Mouse (Mus musculus) brain, embryonic 14.5 days (tissue): ENCODE results near the gene Nat8f2. TPM values are rescaled to one million over a fixed set of nuclear protein-coding genes. Genes with fewer than 3 reads are reported as not detected.

Experiments used
- DNase-seq: peaks from one replicate; pipeline ENCODE4 v3.0.0-alpha.2; 2011; ENCODE audit warnings: low read depth
- CTCF ChIP-seq: fragments of 200-500 bp; IDR thresholded peaks from 2 replicates; pipeline ENCODE4 v1.5.1; 2012; ENCODE audit warnings: inconsistent platforms, mild to moderate bottlenecking, moderate library complexity, borderline replicate concordance; ENCODE audit not compliant: insufficient read depth, insufficient read length; ENCODE audit errors: extremely low read depth
- POLR2A ChIP-seq: fragments of 200-500 bp; IDR thresholded peaks from 2 replicates; pipeline ENCODE4 v1.6.1; 2012; ENCODE audit warnings: mild to moderate bottlenecking, inconsistent platforms, borderline replicate concordance; ENCODE audit not compliant: poor library complexity, insufficient read depth, insufficient read length, severe bottlenecking; ENCODE audit errors: extremely low read depth
- polyA plus RNA-seq: library from polyadenylated mRNA; depleted of rRNA; stranded (reverse); fragments of >200 nt; gene quantifications from 2 replicates; pipeline ENCODE4 v1.2.3, GENCODE M21; 2012; rRNA removed

The Nat8f2 gene
- polyA plus RNA-seq, 1 experiment, result 0.10 TPM

DNA sequence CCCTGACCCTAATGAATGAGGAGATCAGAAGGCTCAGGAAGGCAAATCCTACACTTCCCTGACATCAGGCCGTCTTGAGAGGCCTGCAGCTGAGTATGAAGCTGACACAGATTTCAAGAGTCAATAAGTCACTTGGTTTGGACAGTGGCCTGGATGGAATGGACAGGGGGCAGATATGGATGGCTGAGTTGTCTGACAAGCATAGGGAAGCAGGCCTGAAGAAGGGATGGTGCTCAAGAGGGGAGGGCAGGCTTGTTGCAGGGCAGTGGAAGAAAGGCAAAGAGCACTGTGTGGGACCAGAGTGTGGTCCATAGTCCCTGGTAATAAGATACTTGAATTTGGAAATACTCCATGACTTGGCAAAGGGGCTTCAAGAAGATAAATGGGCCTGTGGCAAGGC is 39.5 kb downstream of the Nat8f2 start:
- no peak for DNase-seq
- TF ChIP-seq POLR2A, result no peak

GRCm38 (mm10) chr6:85825886-85826285 is 43.1 kb downstream of the Nat8f2 start:
- DNase-seq, result no peak
- no peak for TF ChIP-seq CTCF
- no peak for TF ChIP-seq POLR2A

- no peak for DNase-seq
- TF ChIP-seq CTCF (no peak), POLR2A (no peak)
Measured at GRCm38 (mm10) chr6:85823382-85824090, 45.4 kb downstream of the Nat8f2 start.

DNA sequence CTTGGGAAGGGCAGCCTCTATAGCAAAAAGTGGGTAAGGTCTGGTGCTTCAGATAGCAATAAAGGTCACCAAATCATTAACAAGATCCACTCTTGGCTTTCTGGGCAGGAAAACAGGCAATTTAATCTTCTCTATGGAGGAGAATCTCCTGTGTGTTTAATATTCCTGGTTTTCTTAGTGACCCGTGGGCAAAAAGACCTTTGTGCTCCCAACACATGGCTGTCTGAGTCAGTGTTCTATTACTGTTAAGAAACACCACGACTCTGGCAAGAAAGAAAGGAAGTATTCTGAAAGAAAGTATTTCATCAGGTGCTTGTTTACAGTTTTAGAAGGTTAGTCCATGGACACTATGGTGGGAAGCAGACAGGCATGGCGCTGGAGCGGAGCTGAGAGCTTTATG is 46.7 kb downstream of the Nat8f2 start:
- TF ChIP-seq CTCF, result no peak
- no peak for TF ChIP-seq POLR2A
- DNase-seq, result no peak

DNA sequence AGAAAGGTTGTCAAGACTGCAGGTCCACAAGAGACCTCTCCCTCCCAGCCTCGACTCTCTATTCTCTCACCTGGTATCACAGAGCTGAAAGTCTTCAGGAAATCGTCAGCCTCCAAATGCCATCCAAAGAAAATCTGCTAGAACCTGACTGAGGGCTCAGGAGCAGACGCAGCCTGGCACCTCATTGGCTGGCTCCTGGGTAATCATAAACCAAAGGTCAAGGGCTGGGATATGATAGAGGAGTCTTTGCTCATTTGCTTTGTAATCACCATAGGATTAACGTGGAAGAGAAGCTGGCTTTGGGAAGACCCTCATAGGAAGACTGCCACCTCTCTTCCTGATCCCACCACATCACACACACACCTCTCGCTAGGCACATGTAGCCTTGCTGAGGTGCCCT is 48.1 kb downstream of the Nat8f2 start, which contains the start of the genes Nat8f6 and Nat8f5:
TSS of gene Nat8f6 (minus strand) at position 118 of the 400 bp plus-strand sequence.
TSS of gene Nat8f5 (minus strand) at position 136 of the 400 bp plus-strand sequence.
- TF ChIP-seq CTCF, result no peak
- no peak for TF ChIP-seq POLR2A
- no peak for DNase-seq

DNA sequence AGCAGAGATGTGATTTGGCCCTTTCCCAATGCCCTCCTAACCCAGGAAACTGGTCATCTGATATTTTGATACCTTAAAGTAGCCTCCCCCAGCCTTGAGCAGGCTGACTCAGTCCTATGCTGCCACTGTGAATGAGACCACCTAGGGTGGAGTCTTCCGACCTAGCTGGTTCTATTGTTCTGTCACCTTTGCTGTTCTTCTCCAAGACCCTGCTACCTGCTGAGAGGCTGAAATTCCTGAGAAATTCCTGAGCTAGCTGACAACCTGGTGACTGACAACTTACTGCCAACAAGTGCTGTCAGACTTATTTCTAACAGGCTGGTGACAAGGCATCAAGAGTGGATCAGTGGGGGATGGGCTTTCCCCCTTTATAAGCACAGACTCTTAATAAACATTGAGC is 50.6 kb downstream of the Nat8f2 start:
- no peak for DNase-seq

More for the DNA sequence above, 50.6 kb downstream of the Nat8f2 start:
- TF ChIP-seq POLR2A (no peak), CTCF (no peak)

Other genes with a start within 250 kb of the Nat8f2 start
- not detected in 2 replicates for gene Nat8f7, start 156.0 kb downstream of the Nat8f2 start, polyA plus RNA-seq
- 0.08 TPM in 1 of 2 replicates, not detected in the other for gene Nat8f3, start 103.4 kb downstream of the Nat8f2 start, polyA plus RNA-seq
- 0.08 TPM in 1 of 2 replicates, not detected in the other for gene Nat8f6, start 48.2 kb downstream of the Nat8f2 start, polyA plus RNA-seq
- gene Nat8f5, start 48.2 kb downstream of the Nat8f2 start, polyA plus RNA-seq, result not detected in 2 replicates
- gene Nat8, start 37.1 kb downstream of the Nat8f2 start, polyA plus RNA-seq, result not detected in 2 replicates
- gene Nat8f4, start 35.7 kb upstream of the Nat8f2 start, polyA plus RNA-seq, result 4.5 and 5.5 TPM in 2 replicates
- 35.5 and 40.7 TPM in 2 replicates for gene Tprkb, start 42.7 kb upstream of the Nat8f2 start, polyA plus RNA-seq
- gene Nat8f1, start 46.5 kb upstream of the Nat8f2 start, polyA plus RNA-seq, result 16.5 and 17.1 TPM in 2 replicates
- gene Dusp11, start 92.5 kb upstream of the Nat8f2 start, polyA plus RNA-seq, result 157 and 169 TPM in 2 replicates
- 0.15 TPM in 1 of 2 replicates, not detected in the other for gene Figla, start 147.0 kb upstream of the Nat8f2 start, polyA plus RNA-seq
- gene Add2, start 159.5 kb upstream of the Nat8f2 start, polyA plus RNA-seq, result 181 and 191 TPM in 2 replicates